Mouse (Mus musculus) testis, postnatal 14 days (tissue): Measurements from ENCODE around the gene 2410004B18Rik.
"Not testable (repeated sequence)": the region's sequence is repeated elsewhere in the genome, so short reads cannot be mapped to it uniquely, and the experiment has no call there.

Source experiments
- DNase-seq: peaks from one replicate; pipeline ENCODE4 v3.0.0; 2021; ENCODE audit warnings: low spot score

The 2410004B18Rik gene

DNA sequence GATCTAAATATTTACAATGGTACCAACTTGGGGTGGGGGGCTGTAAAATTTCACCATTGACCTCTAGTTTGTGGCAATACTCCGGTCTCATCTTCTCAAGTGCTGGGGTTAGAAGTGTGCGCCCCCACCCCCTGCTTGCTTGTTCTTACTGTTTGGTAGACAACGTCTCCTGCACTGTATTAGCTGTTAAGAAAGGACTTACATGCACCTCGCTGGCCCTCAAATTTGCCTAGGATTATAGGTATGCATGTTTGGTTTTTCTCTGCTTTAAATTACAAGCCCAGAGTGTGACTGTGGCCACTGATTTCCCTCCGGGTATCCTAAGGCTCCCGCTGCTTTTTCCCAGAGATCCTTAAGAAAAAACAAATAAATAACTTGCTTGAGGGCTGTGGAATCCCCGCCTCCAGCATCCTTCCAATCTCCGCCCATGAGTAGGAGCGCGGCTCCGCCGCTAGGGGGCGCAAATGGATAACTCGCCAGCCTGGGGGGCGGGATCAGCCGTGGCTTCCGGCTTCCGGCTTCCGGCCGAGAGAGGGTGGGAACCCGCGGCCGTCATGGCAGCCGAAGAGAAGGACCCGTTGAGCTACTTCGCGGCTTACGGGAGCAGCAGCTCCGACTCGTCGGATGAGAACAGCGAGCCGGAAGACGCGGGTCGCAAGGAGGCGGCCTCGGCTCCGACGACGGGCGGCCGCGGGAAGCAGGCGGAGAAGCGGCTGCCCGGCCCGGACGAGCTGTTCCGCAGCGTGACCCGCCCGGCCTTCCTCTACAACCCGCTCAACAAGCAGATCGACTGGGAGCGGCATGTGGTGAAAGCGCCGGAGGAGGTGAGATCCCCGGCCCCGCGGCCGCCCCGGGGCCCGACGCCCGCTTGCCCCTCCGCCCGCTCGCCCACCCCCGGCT is at the start of gene 2410004B18Rik:
2410004B18Rik (plus strand) TSS at position 510 of the 900 bp plus-strand sequence.
- peak; percentile 89 for DNase-seq

DNA sequence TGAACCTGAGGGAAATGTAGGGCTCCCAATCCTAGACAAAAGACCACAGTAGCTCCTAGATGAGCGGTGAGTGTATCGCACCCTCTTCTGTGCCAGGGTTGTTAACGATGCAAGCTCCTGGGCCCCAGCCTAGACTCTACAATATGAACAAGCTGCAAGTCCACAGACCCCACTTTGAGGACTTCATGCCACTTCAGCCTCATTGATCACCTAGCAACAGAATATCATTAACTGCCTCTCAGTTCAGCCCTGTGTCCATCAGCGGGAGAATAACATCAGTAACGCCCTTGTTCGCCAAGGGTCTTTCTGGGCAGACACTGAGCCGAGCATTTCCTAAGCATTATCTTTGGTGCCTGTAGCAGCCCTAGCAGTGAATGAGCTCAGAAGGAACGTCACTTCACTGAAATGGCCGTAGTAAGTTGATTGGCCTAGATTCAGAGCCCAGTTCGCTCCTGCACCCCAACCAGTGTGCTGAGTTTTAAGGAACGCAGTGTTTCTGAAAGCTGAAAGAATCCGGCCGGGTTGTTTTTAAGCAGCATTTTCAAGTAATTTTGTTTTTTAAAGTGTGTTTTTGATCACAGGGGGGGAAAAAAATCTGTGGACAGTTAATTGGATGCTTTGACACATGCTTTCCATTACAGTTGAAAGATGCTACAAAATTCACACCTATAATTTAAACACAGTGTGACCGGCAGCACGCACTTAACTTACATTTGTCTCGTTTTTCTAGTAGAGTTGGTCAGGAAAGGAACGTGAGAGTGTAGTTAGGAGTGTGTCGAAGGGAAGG is 47.3 kb upstream of the 2410004B18Rik start:
- no peak for DNase-seq

- DNase-seq = no peak
Observed at GRCm38 (mm10) chr3:145892451-145892850, 45.4 kb upstream of the 2410004B18Rik start.

DNA sequence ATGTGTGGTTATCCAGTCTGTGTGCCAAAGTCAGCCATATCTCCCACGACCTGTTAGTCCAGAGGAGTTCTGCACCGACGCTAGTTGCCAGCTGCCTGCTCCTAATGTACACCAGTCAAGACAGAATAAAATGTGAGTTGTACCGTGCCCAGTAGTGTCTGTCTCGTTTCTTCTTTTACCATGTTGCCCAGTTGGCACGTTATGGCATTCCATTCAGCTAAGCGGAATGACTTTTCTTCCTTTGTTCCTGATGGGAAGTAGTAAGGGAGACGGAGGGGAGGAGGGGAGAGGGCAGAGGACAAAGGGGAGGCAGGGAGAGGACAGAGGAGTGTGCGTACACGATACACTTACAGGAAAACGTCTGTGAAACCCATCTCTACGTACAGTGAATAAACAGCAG is 43.7 kb upstream of the 2410004B18Rik start:
- DNase-seq = no peak

DNA sequence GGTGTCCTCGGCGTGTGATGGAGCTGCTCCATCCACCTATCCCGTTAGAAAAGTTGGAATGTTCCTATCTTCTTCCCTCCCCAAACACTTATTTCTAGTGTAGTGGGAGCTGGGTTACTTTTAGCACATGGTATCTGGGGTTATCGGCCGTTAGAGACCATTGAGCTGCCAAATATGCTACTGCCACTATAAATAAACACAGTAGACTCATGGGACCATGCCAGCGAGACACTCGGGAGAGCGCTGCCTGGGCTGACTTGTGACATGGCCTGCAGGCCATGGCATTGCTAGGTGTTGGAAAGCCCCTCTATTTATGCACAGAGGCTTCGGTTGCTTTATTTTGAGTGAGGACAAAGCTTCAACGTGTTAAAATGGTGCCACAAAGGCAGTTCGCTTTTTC is 40.1 kb upstream of the 2410004B18Rik start:
- no peak for DNase-seq

DNA sequence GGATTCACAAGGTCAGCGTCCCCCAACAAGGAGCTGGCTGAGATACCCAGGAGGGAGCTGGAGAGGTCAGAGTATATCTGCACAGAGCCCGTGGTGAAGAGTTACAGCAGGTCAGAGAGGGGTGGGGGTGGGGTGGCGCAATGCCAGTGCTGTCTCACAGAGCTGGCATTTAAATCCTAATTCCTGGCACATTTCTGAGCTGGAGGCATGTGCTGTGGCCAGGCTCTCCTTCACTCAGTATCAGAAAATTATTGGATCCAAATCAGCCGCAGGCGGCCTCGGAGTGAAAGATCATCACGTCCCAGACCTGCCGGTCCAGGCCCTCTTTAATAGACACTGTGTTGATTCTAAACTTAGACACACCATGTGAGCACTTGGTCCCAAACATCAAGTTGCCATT is 38.0 kb upstream of the 2410004B18Rik start:
- no peak for DNase-seq

DNA sequence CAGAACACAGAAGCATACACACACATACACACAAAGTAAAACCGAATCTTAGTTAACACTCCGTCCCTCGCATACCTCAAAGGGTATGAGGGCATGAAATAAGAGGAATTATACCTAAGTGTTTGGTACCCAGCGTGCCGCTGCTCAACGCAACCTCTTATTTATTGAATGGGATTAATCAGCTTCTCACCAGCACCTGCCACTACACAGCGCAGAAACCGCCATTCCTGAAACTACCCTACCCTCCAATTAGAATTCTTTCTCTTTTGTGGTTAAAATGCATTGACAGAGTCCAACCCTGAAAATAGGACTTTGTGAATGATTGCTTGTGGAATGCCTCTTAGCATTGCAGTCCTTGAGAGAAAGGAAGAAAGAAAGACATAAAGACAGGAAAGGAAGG is 34.3 kb upstream of the 2410004B18Rik start:
- no peak for DNase-seq

DNA sequence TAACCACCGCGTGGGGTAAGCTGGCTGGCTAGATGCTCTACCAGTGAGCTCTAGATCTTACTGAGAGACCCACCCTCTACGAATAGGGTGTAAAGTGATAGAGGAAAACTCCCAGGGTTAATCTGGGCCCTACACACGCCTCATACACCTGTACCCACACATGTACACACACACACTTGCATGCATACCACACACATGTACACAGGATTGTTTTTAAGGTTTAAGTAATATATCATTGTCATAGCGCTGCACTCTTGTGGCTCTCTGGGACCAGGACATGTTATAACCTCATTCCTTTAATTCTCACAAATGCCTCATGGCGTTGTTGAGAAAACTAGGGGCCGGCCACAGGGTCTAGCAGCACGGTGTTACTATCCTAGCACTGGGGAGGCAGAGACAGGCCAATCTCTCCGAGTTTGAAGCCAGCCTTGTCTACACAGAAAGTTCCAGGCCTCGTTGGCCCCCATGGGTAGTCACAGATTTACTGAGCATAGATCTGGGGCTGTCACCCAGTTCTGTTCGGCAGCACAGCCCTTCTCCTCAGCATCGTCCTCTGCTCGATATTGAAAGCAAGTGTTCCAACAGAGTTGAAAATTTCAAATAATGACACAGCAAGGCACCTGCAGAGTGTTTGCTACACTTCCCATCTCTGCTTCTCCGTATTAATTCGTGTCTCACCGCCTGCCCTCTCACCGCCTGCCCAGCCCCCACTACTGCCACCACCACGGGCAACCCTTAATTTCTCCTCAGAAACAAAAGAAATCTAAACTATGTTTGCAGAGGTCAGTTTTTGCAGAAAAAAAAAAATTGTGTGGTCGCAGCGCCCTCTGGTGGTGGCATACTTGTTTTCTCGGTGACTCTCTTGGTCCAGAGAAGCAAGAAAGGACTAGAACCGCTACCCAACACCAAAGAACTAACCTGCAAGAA is 32.7 kb upstream of the 2410004B18Rik start:
- DNase-seq = no peak

- no peak for DNase-seq
Observed at GRCm38 (mm10) chr3:145906582-145906981, 31.2 kb upstream of the 2410004B18Rik start.

- no peak for DNase-seq
Observed at GRCm38 (mm10) chr3:145912512-145912911, 25.3 kb upstream of the 2410004B18Rik start.

DNA sequence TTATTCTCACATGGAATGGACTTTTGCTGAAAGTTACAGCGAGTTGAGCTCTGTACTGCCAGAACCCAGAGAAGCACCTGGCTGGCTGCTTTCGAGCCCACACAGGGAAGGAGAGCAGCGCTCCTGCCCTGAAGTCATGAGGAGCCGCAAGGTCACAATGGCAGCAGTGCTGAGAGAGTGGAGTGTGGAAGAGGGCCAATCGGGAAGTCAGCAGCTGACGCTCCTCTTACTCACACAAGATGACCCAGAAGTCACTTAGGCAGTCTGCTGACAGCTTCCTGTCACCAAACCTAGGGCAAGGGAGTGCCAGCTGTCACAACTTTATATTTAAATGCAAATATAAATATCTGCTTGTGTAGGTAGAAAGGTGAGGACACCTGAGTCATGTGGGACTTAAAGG is 24.6 kb upstream of the 2410004B18Rik start:
- DNase-seq = no peak

- not testable (repeated sequence) for DNase-seq
Observed at GRCm38 (mm10) chr3:145913942-145914341, 23.9 kb upstream of the 2410004B18Rik start.

DNA sequence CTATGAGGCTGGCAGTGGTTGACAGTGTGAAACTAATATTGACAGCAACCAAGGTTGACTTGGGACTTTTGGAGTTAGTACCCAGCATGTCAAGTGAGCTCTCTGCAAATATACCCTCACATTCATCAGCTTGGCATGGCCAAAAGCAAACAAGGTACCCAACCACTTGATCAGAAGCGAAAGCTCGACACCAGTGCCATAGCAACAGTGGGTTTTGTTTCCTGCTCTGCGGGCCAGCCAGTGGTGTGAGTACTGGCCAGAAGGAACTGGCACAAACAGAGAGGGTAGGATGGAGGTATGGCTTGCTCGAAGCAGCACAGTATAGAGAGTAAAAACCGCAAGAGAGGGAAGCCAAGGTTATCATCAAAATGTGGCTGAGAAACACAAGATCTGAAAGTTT is 21.4 kb upstream of the 2410004B18Rik start:
- no peak for DNase-seq

GRCm38 (mm10) chr3:145916826-145917225 is 21.0 kb upstream of the 2410004B18Rik start:
- DNase-seq = no peak

DNA sequence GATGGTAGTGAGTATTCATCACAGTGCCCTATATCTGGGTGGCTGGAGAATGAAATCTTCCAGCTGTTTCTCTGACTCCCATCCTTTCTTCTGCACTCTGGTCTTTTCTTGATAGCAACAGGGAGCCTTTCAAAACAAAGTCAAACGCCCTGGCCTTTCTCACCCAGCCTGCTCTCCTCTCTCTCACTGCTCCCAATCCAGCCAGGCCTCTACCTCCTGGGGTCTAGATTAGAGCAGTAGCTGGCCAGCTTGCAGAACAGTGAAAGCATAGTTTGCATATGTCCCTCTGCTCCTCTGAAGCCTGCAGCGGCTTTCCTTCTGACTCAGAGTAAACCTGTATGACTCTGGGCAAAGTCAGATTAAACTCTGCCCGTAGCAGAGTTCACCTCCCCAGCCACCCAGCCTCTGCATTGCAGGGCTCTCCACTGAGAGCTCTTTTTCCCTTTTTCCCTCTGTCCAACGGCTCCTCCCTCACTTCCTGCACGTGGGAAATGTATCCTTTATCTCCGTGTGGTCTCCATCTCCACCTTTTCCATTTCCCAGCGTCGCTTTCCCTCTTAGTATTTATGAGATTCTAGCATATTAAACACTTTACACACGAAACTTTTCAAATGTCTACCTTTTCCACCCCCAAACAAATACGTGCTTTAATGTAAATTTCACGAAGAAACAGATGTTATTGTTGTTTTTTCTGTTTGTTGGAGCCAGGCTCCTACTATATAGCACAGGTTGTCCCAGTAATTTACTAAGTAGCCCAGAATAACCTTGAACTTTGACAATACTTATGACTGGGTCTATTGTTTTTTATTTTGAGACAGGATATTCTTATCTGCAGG is 15.6 kb upstream of the 2410004B18Rik start, which contains the start of gene Bcl10:
Bcl10 (plus strand) TSS at position 786 of the 836 bp plus-strand sequence.
- DNase-seq = no peak

DNA sequence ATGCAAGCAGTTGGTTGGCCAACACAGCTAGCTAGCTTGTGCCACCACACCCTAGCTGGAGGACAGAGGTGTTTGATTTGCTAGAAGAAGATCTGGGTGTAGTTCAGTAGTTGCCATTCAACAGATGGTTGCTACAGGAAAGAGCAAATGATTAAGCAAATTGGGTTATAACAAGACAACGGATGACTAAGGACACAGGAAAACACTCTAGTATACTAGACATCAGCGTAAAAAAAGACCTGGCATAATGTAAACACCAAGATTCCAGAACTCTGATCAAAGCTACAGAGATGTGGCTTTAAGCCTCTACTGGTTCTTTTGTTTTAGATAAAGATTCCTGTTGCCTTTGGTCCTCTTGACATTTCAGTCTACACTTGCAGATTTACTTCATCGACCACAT is 14.8 kb upstream of the 2410004B18Rik start:
- no peak for DNase-seq

GRCm38 (mm10) chr3:145923874-145924577 is 13.8 kb upstream of the 2410004B18Rik start:
- DNase-seq = peak; percentile 100

DNA sequence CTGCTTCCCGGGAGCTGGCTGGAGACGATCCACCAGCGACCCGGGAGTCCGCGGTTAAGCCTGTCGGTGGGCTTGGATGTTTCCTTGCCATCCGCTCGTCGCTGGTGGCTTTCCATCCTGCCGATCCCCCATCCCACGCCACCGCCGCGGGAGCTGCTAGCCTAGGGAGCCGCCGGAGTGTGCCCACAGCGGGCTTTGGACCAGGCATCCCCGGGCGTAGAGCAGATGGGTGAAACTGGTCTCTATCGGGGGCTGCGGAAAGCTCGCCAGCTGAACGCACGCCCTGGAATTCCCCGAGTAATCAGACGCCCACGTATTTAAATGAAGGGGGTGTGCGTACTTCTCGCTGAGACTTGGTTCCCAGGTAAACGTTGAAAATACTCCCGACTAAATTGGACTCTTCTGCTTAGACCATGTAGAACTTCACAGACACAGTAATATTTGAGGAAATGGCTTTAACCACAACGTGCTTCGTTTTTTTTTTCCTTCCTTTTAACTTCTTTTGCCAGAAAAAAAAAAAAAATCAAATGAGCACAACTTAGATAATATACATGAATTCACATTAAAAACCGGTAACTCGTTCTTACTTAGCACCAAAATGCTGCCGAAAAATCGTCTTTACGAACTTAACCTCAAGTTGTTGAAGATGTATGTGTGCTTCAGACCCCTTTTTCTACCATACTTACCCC is 13.0 kb upstream of the 2410004B18Rik start:
- DNase-seq = peak; percentile 69

DNA sequence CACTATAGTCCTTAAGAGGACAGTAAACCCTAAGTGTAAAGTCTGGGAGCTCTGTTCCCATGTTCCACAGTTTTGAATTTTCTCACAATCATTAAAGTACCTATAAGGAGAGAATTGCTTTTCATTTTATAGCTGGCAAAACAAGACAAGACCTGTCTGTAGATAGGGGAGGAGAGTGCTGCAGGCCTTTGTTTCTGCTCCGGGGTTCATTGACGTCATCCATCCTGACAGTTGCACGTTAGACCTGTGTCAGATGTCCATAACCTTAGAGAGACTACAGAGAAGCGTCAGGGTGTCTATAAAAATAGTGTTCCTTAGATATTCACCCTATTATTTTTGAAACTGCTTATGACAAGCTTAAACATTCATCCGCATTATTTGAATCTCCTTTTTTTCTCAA is 12.3 kb upstream of the 2410004B18Rik start:
- DNase-seq = no peak
